Mouse (Mus musculus) midbrain, embryonic 14.5 days (tissue): Measurements from ENCODE around the gene Snx29. TPM values are rescaled to one million over a fixed set of nuclear protein-coding genes. Genes with fewer than 3 reads are reported as not detected.
"Not testable (repeated sequence)": the region's sequence is repeated elsewhere in the genome, so short reads cannot be mapped to it uniquely, and the experiment has no call there.

Experiments
- ATAC-seq: fragments of 200-750 bp; cut with Nextera tagmentation; 2 replicates; pipeline ENCODE4 v1.8.0; 2017; ENCODE audit warnings: moderate number of reproducible peaks, moderate library complexity; ENCODE audit not compliant: low FRiP score, low TSS enrichment
- DNase-seq: peaks from one replicate; pipeline ENCODE4 v3.0.0-alpha.2; 2015
- H3K27ac ChIP-seq: fragments of 300-500 bp; sonication (generic); replicated peaks from 2 replicates; pipeline ENCODE4 v1.5.1; 2014; ENCODE audit warnings: mild to moderate bottlenecking, low read depth, low read length, moderate library complexity
- H3K27me3 ChIP-seq: fragments of 300-500 bp; sonication (generic); 2 replicates; pipeline ENCODE4 v1.6.1; 2014; ENCODE audit warnings: low read length, control low read depth, mixed read lengths; ENCODE audit not compliant: control insufficient read depth, insufficient read depth
- H3K36me3 ChIP-seq: fragments of 300-500 bp; sonication (generic); 2 replicates; pipeline ENCODE4 v1.6.1; 2014; ENCODE audit warnings: low read length, control low read depth; ENCODE audit not compliant: control insufficient read depth, insufficient read depth
- H3K4me1 ChIP-seq: fragments of 300-500 bp; sonication (generic); 2 replicates; pipeline ENCODE4 v1.6.1; 2014; ENCODE audit warnings: mild to moderate bottlenecking, antibody characterized with exemption, low read length, control low read depth; ENCODE audit not compliant: control insufficient read depth, insufficient read depth
- H3K4me2 ChIP-seq: fragments of 300-500 bp; sonication (generic); 2 replicates; pipeline ENCODE4 v1.6.1; 2014; ENCODE audit warnings: mild to moderate bottlenecking, low read length, moderate library complexity
- H3K4me3 ChIP-seq: fragments of 300-500 bp; sonication (generic); replicated peaks from 2 replicates; pipeline ENCODE4 v1.5.1; 2014; ENCODE audit warnings: low read depth, low read length
- H3K9ac ChIP-seq: fragments of 300-500 bp; sonication (generic); replicated peaks from 2 replicates; pipeline ENCODE4 v1.6.1; 2014; ENCODE audit warnings: mild to moderate bottlenecking, low read length, moderate library complexity
- H3K9me3 ChIP-seq: fragments of 300-500 bp; sonication (generic); 2 replicates; pipeline ENCODE4 v1.6.1; 2016; ENCODE audit warnings: low read length, control low read depth, mixed read lengths; ENCODE audit not compliant: control insufficient read depth
- WGBS: fragments of 180-500 bp; shearing (Covaris S2); extraction: QIAGEN DNeasy Blood & Tissue Kit; methylation state at CpG from one replicate; pipeline ENCODE4 v1.1.7; 2014; 5-methylcytosine and 5-hydroxymethylcytosine counted together
- polyA plus RNA-seq: library from polyadenylated mRNA; unstranded; fragments of >200 nt; fragmentation: Nextera tagmentation; extraction: Ambion mirVana; gene quantifications from 2 replicates; pipeline ENCODE4 v1.2.1, GENCODE M21; 2014

Snx29 gene
- polyA plus RNA-seq, 1 experiment from 2014 or later: 16.1 TPM

- Histone ChIP-seq H3K36me3 (no peaks in the 10 kb centered on the region), H3K27me3 (no peaks in the 10 kb centered on the region), H3K4me1 (no peaks in the 10 kb centered on the region), H3K9me3 (no peaks in the 10 kb centered on the region), H3K27ac (no peak overlapping the region), H3K4me2 (no peak overlapping the region), H3K9ac (no peak overlapping the region), H3K4me3 (no peak overlapping the region)
- DNase-seq (no peak), ATAC-seq (no peak)
- WGBS: 85% methylated on average over 1 of the region's 1 CpGs
Observed at GRCm38 (mm10) chr16:11331030-11331429, 8.3 kb downstream of the Snx29 start.

GRCm38 (mm10) chr16:11343292-11343815 lies 20.6 kb downstream of the Snx29 start:
- Histone ChIP-seq H3K4me3 (no peak overlapping the region), H3K27ac (no peak overlapping the region), H3K4me2 (no peak overlapping the region), H3K36me3 (0 out of 2 replicates have a peak, but pooled peaks cover 5% of the 10 kb centered on the region), H3K9ac (no peak overlapping the region), H3K27me3 (no peaks in the 10 kb centered on the region), H3K9me3 (no peaks in the 10 kb centered on the region), H3K4me1 (no peaks in the 10 kb centered on the region)
- DNase-seq: no peak
- 88% methylated on average over 4 of the region's 4 CpGs for WGBS
- no peak for ATAC-seq

GRCm38 (mm10) chr16:11351903-11352302 lies 29.2 kb downstream of the Snx29 start:
- H3K27ac ChIP-seq: no peak overlapping the region
- no peak overlapping the region for H3K9ac ChIP-seq
- H3K27me3 ChIP-seq: no peaks in the 10 kb centered on the region
- H3K36me3 ChIP-seq: 0 out of 2 replicates have a peak, but pooled peaks cover 16% of the 10 kb centered on the region
- 74% methylated on average over 7 of the region's 7 CpGs for WGBS
- DNase-seq (no peak), ATAC-seq (no peak)
- no peaks in the 10 kb centered on the region for H3K4me1 ChIP-seq
- no peak overlapping the region for H3K4me2 ChIP-seq
- H3K9me3 ChIP-seq: no peaks in the 10 kb centered on the region
- H3K4me3 ChIP-seq: no peak overlapping the region

- 0 out of 2 replicates have a peak, but pooled peaks cover 2% of the 10 kb centered on the region for H3K4me1 ChIP-seq
- H3K27ac ChIP-seq: no peak overlapping the region
- no peak overlapping the region for H3K4me2 ChIP-seq
- 81% methylated on average over 5 of the region's 5 CpGs for WGBS
- H3K36me3 ChIP-seq: 0 out of 2 replicates have a peak, but pooled peaks cover 3% of the 10 kb centered on the region
- no peak overlapping the region for H3K9ac ChIP-seq
- DNase-seq: no peak
- H3K4me3 ChIP-seq: no peak overlapping the region
- H3K27me3 ChIP-seq: no peaks in the 10 kb centered on the region
- ATAC-seq: no peak
- H3K9me3 ChIP-seq: no peaks in the 10 kb centered on the region
Observed at GRCm38 (mm10) chr16:11359173-11359572, 36.5 kb downstream of the Snx29 start.

- Histone ChIP-seq H3K4me2 (no peak overlapping the region), H3K27ac (no peak overlapping the region), H3K4me3 (no peak overlapping the region), H3K9ac (no peak overlapping the region), H3K36me3 (0 out of 2 replicates have a peak, but pooled peaks cover 3% of the 10 kb centered on the region), H3K27me3 (no peaks in the 10 kb centered on the region), H3K4me1 (0 out of 2 replicates have a peak, but pooled peaks cover 2% of the 10 kb centered on the region), H3K9me3 (no peaks in the 10 kb centered on the region)
- no peak for ATAC-seq
- DNase-seq: no peak
- WGBS: 18% methylated on average over 10 of the region's 10 CpGs
Observed at GRCm38 (mm10) chr16:11359919-11360318, 37.2 kb downstream of the Snx29 start.

GRCm38 (mm10) chr16:11360576-11360975 lies 37.9 kb downstream of the Snx29 start:
- not testable (repeated sequence) for H3K36me3 ChIP-seq, DNase-seq, ATAC-seq, H3K4me2 ChIP-seq, H3K27me3 ChIP-seq, H3K4me3 ChIP-seq, H3K27ac ChIP-seq, H3K9me3 ChIP-seq, H3K9ac ChIP-seq, H3K4me1 ChIP-seq
- whole genome bisulfite sequencing: 76% methylated on average over 2 of the region's 2 CpGs

GRCm38 (mm10) chr16:11365626-11366025 lies 42.9 kb downstream of the Snx29 start:
- no peak overlapping the region for H3K4me3 ChIP-seq
- H3K9ac ChIP-seq: no peak overlapping the region
- DNase-seq (no peak), ATAC-seq (no peak)
- peaks cover 17% of the 10 kb centered on the region for H3K4me1 ChIP-seq
- H3K36me3 ChIP-seq: 0 out of 2 replicates have a peak, but pooled peaks cover 4% of the 10 kb centered on the region
- H3K27me3 ChIP-seq: no peaks in the 10 kb centered on the region
- H3K4me2 ChIP-seq: no peak overlapping the region
- H3K9me3 ChIP-seq: no peaks in the 10 kb centered on the region
- H3K27ac ChIP-seq: no peak overlapping the region
- 76% methylated on average over 5 of the region's 5 CpGs for WGBS

- ATAC-seq (no peak), DNase-seq (no peak)
- no peak overlapping the region for H3K9ac ChIP-seq
- H3K4me2 ChIP-seq: no peak overlapping the region
- H3K27ac ChIP-seq: no peak overlapping the region
- no peaks in the 10 kb centered on the region for H3K27me3 ChIP-seq
- no peaks in the 10 kb centered on the region for H3K9me3 ChIP-seq
- peaks cover 17% of the 10 kb centered on the region for H3K4me1 ChIP-seq
- WGBS: 63% methylated on average over 1 of the region's 1 CpGs
- H3K4me3 ChIP-seq: no peak overlapping the region
- H3K36me3 ChIP-seq: 0 out of 2 replicates have a peak, but pooled peaks cover 4% of the 10 kb centered on the region
Observed at GRCm38 (mm10) chr16:11366851-11367250, 44.1 kb downstream of the Snx29 start.

- H3K27ac ChIP-seq: no peak overlapping the region
- H3K4me2 ChIP-seq: no peak overlapping the region
- no peaks in the 10 kb centered on the region for H3K9me3 ChIP-seq
- no peak overlapping the region for H3K9ac ChIP-seq
- DNase-seq (no peak), ATAC-seq (no peak)
- 0 out of 2 replicates have a peak, but pooled peaks cover 4% of the 10 kb centered on the region for H3K36me3 ChIP-seq
- no peaks in the 10 kb centered on the region for H3K27me3 ChIP-seq
- H3K4me3 ChIP-seq: no peak overlapping the region
- peaks cover 17% of the 10 kb centered on the region for H3K4me1 ChIP-seq
- 92% methylated on average over 3 of the region's 3 CpGs for WGBS
Observed at GRCm38 (mm10) chr16:11368412-11368811, 45.7 kb downstream of the Snx29 start.
